Mouse (Mus musculus): Measurements from ENCODE around the gene Tenm2.
A peak's percentile ranks its signal among the peaks of the same experiment; 100 is the strongest.

Gene Tenm2

DNA sequence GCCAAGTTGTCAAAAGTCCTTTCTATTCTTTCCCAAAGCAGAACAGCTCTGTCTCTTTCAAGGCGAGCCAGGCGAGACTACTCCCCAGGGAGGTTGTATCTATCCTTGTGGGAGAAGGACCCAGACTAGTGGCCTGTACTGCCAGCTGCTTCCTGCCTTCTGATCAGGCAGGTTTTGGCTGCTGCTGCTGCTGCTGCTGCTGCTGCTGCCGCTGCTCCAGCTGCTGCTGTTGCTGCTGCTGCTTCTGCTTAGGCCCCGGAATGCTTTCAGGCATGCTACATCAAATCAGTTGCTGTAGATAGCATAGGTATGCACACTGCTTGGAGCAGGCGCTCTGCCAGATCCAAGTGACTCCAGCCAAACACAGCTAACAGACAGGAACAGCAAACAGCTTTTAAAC, 1015.1 kb downstream of the Tenm2 start:
- DNase-seq (ENCODE audit: low read depth, low spot score): no peak

DNA sequence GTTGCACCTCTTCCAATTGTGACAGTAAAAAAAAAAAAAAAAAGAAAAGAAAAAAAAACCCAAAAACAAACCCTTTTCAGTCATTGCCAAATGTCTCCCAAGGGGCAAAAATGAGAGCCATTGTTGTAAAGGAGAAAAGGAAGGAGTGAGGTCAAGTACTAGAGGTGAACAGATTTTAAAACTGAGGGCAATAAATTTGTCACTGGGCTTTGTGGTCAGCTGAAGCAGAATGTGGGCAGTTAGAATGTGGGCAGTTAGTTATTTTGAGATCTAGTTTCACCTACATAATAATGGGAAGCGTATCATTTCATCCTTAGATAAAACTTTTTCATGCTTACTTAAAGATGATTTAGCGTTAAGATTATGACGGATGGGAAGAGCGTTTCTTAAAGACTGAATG, 1016.2 kb downstream of the Tenm2 start:
- DNase-seq (ENCODE audit: low read depth, low spot score): no peak

DNA sequence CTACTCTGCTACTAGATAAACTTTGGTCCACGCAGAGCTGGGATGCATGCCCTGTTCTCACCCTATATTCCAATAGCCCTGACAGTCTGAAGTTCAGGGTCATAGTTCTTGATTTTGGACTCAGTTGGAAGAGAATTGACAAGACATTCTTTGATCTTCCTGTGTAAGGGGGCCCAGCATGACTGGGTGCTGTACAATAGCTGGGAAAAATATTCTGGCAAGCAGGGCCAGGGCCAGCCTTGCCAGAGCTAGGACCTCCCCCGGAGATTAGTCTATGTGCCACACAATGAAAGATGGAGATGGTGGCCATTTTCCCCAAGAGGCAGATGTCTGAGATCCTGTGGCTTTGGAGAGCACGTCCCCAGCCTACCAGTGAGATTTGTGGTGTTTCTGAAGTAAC, 1021.2 kb downstream of the Tenm2 start:
- no peak for DNase-seq (ENCODE audit: low read depth, low spot score)

DNA sequence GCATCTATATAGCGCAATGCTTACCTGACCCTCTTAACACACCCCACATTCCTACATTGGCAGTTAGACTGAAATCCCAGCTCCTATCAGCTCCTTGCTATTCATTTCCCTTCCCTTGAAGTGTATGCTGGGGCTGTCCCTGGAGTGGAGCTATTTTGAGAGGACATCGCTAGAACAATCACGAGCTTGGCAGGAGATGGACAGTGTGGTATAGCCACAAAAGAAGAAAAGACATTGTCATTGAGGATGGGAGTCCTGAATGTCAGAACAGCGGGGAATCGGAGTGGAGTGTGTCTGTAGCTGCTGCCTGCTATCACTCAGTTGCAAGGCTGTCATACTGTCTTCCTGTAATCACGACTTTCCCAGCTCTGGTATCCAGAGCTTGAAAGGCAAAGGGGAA, 1031.4 kb downstream of the Tenm2 start:
- no peak for DNase-seq (ENCODE audit: low read depth, low spot score)

DNA sequence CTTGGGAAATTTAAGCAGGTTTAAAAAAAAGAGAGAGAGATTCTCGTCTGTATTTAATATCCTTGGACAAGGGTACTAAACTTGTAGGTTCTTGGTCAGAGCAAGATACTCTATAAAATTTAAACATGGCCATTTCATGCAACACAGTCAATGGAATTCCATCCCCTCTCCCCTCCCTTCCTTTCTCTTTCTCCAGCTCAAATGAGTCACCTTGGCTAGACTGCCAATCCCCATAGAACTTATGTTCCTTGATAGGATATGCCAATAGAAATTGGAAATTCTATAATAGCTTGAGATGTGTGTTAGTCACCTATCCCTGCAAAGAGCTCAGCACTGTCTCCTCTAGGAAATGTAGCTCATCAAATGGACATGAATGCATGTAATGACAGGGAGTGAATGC, 1031.9 kb downstream of the Tenm2 start:
- DNase-seq (ENCODE audit: low read depth, low spot score): no peak

DNA sequence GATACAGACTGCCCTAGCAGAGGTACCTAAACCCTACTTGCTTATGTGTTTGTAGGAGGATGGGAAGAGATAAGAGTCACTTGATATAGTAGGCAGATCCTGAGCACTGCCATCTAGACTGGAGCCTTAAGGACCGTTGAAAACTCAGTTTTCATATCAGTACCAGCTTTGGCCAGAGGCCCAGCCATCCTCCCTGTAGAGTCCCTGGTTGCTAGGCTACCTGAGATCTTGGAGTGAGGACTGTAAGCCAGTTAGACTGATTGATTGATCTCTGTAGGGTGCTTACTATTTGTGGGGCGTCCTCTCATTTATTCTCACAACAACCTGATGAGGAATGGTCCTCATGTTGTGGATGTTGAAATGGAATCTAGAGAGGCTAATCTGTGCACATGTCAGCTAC, 1041.4 kb downstream of the Tenm2 start:
- no peak for DNase-seq (ENCODE audit: low read depth, low spot score)

DNA sequence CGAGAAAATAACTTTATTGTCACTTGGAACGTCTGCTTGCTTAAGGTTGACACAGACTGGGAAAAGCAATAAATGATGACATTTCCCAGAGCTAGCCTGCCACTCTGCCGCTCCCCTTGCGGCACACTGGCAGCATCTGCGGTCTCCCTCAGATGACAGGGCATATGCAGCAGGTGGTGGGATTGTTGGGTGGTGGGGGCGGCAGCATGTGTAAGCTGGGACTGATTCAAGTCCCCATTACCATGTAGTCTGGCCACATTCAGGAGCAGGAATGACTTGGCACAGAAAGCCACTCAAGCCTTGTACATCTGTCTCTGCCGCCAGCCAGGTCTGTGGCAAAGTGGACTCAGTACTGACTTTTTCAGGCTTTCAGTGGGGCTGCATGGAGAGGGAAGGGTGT, 1059.7 kb downstream of the Tenm2 start:
- DNase-seq (ENCODE audit: low read depth, low spot score): peak; percentile 33

DNA sequence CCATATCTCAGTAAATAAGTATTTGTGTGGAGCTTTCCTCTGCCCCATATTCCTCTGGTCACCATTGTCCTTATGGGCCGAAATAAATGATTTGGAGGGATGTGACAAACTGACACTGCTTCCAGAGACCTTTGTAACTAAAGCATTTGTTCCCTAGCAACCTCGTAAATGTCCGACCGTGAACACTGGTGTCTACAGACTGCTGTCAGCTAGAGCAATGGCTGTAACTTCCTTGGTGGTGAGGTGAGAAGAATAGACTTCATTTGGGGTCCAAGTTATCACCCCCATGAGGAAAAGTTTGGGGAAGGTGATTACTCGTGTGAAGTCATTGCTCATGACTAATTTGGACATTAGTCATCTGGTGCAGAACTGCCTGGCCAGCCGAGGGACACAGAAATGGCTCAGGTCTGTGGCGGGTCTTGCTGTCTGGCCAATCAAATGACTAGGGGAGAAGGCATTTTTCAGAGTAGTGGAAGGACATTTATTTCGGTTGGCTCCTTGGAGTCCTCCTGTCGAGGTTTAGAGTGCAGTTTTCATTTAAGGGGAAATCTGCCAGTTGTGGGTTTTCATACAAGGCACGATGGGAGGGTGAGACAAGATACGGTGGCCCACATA, 1062.6 kb downstream of the Tenm2 start:
- DNase-seq (ENCODE audit: low read depth, low spot score): no peak

DNA sequence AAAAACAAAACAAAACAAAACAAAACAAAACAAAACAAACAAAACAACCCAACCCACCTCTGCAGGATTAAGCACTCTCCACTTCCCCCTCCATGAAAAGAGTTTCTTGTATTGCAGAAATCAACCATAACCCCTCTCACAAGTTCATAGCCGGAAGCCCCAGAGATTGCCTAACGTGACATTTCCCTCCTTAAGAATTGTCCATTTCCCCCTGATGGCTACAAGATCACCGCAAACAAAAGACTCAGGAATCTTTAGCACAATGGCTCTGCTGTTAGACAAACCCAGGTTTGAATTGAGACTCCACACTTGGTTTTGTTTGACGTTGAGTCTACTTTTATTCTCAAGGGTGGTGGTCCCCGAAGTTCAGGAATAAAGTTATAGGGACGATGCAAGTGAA, 1063.2 kb downstream of the Tenm2 start:
- no peak for DNase-seq (ENCODE audit: low read depth, low spot score)

DNA sequence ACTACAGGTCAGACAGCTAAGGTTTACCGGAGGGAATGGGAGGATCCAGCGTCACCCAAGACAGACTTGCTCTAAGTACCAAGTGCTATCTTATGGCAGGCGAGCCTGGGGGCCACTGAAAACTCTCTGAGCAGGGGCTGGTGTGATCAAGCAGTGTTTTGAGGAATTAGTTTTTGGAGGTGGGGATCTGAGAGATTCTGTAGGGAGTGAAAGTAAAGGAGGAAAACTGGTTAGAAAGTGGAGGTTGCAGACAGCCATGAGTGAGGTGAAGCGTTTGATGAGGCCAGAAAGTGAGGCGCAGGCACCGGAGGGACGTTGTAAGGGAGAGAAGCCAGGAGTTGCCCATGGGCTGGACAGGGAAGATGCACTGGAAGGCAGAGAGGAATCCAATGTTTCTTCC, 1063.8 kb downstream of the Tenm2 start:
- no peak for DNase-seq (ENCODE audit: low read depth, low spot score)

DNA sequence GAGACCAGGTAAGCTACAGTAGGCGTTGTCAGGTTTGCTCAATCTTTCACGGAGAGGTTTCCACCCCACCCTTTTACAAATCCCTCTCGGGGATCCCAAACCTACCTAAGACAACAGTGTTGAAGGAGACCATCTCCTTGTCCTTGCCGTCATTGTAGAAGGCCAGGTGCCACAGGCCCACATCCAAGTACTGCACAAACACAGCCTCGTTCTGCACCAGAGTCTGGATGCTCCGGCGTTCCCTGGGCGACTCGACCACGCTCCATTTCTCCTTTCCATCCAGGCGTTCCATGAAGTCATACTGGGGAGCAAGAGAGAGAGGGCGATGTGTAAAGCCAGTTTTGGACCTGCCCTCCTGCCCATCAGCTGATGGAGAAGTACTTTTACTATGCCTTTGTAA, 1064.5 kb downstream of the Tenm2 start:
- DNase-seq (ENCODE audit: low read depth, low spot score): no peak

DNA sequence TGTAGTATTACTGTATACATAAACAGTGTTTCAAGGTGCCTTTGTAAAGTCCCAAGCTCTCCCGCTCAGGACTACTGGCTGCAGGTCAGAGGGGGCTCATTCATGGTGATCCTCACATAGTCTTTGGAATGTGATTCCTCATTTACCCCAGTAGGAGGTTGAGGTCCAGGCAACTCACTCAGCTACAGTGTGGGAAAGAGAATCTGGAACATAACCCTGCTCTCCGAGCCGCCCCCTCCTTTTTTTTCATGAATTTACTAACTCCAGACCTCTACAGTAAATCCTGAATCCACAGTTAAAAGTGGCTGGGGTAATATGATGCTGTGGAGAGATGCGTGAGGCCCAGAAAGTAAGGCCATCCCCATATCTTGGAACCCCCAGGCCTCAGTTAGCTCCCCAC, 1066.0 kb downstream of the Tenm2 start:
- no peak for DNase-seq (ENCODE audit: low read depth, low spot score)

DNA sequence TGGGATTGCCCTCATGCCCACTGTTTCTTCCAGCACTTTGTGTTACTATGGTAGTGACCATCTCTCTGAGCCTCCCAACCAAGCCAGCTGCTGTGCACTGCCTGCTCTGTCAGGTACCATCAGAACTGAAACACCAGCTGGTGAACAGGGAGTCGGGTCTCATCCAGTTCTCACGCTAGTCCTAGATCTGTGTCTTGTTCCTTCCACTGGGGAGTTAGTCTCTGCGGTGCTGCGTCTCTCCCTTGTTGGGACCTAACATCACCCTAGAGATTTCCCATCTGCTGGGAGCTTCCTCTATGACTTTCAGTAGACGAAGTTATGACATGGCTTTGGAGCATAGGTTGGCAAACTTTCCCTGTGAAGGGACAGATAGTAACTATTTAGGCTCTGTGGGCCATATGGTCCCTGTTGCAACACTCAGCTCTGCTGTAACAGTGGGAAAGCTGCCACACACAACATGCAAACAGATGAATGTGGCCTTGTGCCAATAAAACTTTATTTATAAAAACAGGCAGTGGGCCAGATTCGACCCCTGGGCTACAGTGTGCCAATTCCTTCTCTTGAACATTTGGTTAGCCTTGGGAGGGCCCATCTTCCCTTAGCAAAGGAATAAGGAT, 1066.7 kb downstream of the Tenm2 start:
- no peak for DNase-seq (ENCODE audit: low read depth, low spot score)

DNA sequence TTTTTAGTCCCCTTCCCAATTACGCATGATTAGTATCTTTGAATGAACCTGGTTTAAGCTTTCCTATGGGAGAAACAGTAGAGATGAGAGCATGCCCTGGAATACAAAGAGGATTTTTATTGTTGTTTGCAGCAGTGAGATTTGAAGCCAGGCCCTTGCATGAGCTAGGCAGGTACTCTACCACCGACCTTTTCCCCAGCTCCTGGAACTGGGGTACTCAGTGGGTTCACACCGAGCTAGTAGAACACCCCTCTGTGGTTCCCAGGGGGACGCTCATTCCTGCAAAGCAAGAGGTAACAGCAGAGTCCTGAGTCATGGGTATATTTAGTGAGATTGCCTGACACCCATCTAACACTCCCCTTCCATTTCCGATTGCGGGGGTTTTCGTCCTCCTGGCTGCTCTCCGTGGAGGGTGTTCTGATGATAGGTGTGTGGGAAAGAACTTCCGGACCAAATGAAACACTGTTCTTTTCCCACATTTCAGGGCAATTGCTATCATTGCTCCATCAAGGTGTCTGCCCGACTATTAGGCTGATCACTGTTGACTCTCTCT, 1067.9 kb downstream of the Tenm2 start:
- no peak for DNase-seq (ENCODE audit: low read depth, low spot score)

DNA sequence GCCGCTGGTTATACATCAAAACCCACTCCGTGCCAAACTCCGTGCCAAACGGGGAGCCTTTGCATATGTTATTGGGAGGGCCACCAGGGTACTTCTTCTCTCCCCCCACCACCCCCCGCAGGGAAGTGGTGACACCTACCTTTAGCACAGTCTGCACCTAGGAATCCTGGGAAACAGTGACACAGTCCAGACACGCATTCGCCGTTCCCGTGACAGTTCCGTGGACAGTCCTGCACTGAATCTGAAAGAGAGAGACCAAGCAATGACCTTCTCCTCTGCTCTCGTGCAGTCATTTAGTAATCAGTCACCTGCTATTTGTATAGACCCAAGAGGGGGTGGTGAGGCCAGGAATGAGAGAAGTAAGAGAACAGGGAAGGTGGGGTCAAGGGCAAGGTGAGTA, 1072.2 kb downstream of the Tenm2 start:
- DNase-seq (ENCODE audit: low read depth, low spot score): no peak

DNA sequence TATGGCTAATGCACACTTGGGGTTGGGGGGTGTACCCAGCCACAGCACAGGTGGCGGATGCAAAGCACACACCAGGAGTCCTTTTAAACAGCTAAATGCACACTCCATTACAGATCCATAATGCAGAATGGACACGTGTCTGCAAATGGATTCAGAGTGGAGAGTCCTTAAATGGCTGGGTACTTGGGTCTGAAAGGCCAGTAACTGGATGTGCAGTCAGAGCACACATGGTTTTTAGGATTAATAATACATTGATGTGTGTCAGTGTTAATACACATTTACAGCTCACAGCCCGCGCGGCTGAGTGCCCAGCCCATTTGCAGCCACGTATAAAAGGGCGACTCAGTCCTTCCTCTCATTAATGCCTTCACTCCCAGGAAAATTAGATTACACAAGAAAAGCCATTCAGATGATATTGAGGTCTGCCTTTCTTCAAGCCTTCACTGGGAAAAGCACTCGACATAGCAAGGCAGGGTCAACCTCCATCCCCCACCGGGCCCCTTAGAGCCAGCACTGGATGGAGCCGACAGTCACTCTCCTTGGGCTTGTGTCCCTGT, 1073.9 kb downstream of the Tenm2 start:
- DNase-seq (ENCODE audit: low read depth, low spot score): no peak

DNA sequence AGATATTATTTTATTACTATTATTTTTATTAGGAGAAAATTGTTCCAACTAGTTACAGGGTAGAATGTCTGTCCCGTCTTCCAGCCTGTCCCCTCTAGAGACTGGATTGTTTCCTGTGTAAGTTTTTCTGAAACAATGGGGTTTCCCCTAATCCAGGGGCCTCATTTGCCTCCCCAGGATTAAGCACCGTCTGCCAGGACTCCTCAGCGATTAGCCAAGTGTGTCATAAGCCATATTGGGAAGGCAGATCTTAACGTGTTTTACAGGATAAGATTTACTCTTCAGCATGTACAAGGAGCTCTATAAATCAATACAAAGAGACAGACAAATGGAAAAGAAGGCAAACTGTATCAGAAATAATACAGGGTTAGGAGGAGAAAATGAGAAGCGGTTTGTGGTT, 1082.3 kb downstream of the Tenm2 start:
- no peak for DNase-seq (ENCODE audit: low read depth, low spot score)

DNA sequence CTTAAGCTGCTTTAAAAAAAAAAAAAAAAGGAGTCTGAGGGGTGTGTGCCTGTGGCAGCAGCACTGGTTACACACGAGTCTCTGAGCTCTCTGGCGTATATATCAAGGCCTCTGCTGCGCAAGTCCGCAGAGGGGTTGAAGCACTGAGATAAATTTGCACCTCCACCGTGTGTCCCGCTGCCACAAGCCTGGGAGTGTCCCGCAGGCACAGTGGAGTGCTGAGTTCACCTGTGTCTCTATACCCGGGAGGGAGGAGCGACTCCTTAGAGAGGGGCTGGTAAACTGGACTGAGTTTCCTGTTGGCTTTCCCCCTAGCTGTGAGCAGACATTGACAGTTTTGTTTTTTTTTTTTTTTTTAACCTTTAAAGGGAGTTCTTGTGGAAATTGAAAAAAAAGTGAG, 1082.8 kb downstream of the Tenm2 start:
- DNase-seq (ENCODE audit: low read depth, low spot score): no peak

DNA sequence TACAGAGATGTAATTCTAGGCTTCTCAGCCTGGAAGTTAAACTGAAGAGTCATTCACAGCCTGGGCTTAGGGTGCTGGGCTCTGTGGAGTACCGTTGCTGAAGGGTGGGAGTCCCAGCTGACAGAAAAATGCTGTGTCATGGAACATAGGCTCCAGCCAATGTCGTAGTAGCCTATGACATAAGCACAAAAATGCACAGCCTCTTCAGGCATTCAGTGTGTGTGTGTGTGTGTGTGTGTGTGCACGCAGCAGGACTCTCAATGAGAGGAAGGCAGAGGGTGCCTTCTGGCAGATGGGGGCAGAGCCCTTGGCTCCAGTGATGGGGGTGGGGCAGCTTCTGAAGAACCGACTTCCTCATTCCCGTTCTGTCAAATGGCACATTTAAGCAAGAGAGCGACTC, 1083.5 kb downstream of the Tenm2 start:
- peak; percentile 11 for DNase-seq (ENCODE audit: low read depth, low spot score)

DNA sequence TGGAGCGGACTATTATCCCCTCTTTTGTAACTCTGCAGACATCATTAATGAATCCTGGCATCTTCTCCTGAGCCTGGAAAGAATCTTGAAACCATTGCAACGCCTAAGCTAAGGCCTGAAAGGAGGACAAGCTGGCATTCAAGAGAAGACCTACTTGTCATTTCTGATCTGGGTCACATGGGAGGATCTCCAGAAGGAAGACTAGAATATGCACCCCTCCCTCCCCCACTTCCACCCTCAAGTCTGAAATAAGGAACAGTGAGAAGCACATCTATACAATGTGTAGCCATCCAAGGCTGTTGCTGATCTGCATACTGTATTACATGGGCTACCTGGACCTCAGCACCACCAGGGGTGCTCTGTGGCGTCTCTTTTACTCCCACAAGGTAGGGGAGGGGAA, 1086.7 kb downstream of the Tenm2 start:
- no peak for DNase-seq (ENCODE audit: low read depth, low spot score)

DNA sequence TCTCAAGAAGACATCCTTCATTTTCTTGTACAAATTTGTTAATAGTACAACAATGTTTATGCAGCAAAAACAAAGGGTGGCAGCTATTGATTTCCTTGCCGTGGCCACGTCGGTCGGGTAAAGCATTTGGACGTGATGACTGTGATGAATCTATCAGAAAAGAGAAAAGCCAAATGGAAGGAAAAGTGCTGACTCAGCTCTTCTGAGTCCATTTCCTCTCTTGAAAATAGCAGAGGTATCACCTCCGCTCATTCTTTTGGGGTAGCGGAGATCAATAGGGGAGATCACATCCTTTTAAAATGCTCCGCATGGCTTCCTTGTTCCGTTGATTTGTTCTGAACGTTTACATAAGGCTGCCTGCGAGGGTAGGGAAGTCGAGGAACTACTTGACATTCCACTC, 1090.7 kb downstream of the Tenm2 start:
- DNase-seq (ENCODE audit: low read depth, low spot score): no peak

DNA sequence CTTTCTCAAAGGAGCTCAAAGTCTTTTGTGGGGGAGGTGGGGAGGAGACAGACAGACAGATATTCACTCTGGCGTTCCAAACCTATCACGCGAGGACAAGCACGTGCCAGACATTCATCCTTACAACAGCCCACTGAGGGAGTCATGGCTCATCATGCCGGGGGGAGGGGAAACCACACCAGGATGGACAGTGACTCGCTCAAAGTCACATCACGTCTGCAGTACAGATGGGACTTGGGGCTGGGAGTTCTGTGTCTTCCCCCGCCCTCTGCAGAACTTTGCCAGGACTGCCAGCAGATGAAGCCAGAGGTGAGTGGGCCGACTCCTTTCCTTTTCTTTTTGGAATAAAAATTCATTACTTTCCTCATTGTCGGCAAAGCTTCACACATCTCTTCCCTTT, 1095.4 kb downstream of the Tenm2 start:
- DNase-seq (ENCODE audit: low read depth, low spot score): no peak

DNA sequence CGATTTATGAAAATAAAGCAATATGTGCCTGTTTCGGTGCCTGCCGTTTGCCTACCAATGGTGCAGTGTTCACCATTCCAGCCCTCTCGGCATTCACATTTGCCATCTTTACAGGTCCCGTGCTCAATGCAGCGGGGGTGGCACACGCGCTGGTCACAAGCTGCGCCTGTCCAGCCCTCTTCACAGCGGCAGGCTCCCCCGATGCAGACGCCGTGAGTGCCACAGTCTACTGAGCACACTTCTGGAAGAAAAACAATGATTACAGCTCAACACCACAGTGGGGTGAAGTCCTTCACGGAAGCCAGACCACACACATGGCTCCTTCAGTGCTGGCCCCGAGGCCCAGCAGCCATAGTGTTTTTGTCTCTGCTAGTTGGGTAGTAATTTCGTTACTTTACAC, 1096.2 kb downstream of the Tenm2 start:
- no peak for DNase-seq (ENCODE audit: low read depth, low spot score)

All from telencephalon, adult 2 months (tissue).